Comparison of ENCODE assay signal across 9 mouse cellular contexts in the genomic region with DNA sequence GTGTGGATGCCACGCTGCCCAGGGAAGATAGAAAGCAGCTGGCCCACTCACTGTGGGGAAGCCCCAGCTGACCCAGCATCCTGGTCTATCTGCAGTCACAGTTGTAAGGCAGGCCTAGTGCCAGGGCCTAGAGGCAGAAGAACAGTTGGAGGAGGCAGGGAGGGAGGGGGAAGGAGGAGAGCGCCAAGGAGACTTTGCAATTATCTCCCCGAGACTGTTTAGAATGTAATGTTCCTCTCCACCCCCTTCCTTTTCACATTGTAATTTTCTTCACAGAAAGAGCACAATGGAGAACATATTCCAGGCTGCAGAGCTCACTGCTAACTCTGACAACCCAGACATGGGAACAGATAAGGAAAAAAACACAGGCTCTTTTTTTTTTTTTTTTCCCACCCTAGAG.
DNase-seq lines count a peak whose midpoint lies in the region; ATAC-seq and TF ChIP-seq lines count a peak whose summit lies in the region.
"Had no signal": no experiment of that assay in that cellular context is flagged by ENCODE, and none has a peak within 500 bp of the region (broad histone marks: within the 10 kb centered on the region; RNA-seq: fewer than 3 reads in every experiment).

No protein-coding gene starts in this region.

- no peaks in the 10 kb centered on the region for H3K36me3 ChIP-seq in embryonic facial prominence, embryonic 10.5 days (replicated peaks)
- no peaks in the 10 kb centered on the region for H3K36me3 ChIP-seq in heart, embryonic 16.5 days (ENCODE audit: control insufficient read depth, insufficient read depth)
- H3K36me3 ChIP-seq in myocyte (ENCODE audit: control insufficient read depth, insufficient read depth) = no peaks in the 10 kb centered on the region
- no peaks in the 10 kb centered on the region for H3K36me3 ChIP-seq in limb, embryonic 10.5 days
- H3K36me3 ChIP-seq in kidney, embryonic 15.5 days = no peaks in the 10 kb centered on the region
- H3K36me3 ChIP-seq: stomach, embryonic 15.5 days had no signal

- H3K4me2 ChIP-seq in heart, embryonic 16.5 days (ENCODE audit: low read depth, low read length) = no peak overlapping the region
- no peak overlapping the region for H3K4me2 ChIP-seq in myocyte (ENCODE audit: low read depth)
- no peak overlapping the region for H3K4me2 ChIP-seq in kidney, embryonic 15.5 days
- H3K4me2 ChIP-seq: stomach, embryonic 15.5 days had no signal

- peaks cover 10% of the 10 kb centered on the region for H3K4me1 ChIP-seq in embryonic facial prominence, embryonic 10.5 days
- H3K4me1 ChIP-seq in heart, embryonic 16.5 days (ENCODE audit: control insufficient read depth, insufficient read depth, low read length) = no peaks in the 10 kb centered on the region
- H3K4me1 ChIP-seq in limb, embryonic 10.5 days = peaks cover 7% of the 10 kb centered on the region
- H3K4me1 ChIP-seq in kidney, embryonic 15.5 days = 0 out of 2 replicates have a peak, but pooled peaks cover 2% of the 10 kb centered on the region
- H3K4me1 ChIP-seq: stomach, embryonic 15.5 days had no signal

- no peaks in the 10 kb centered on the region for H3K79me2 ChIP-seq in myocyte (ENCODE audit: control insufficient read depth, insufficient read depth)

- TF ChIP-seq POLR2A in myocyte (IDR thresholded peaks at IDR 0.05; ENCODE audit: insufficient read length, low read depth) = no peak

- intact Hi-C loops in gastrocnemius, adult 2 months (cut with DNase I) = no loop called here

- no peak for TF ChIP-seq CTCF in gastrocnemius, adult 2 months (IDR thresholded peaks at IDR 0.05)

- H3K4me3 ChIP-seq in gastrocnemius, adult 2 months = no peak overlapping the region
- H3K4me3 ChIP-seq in embryonic facial prominence, embryonic 10.5 days = no peak overlapping the region
- no peak overlapping the region for H3K4me3 ChIP-seq in heart, embryonic 16.5 days (ENCODE audit: low read length)
- no peak overlapping the region for H3K4me3 ChIP-seq in myocyte
- no peak overlapping the region for H3K4me3 ChIP-seq in limb, embryonic 10.5 days
- no peak overlapping the region for H3K4me3 ChIP-seq in kidney, embryonic 15.5 days (replicated peaks)
- H3K4me3 ChIP-seq: stomach, embryonic 15.5 days had no signal

- no peak overlapping the region for H3K27ac ChIP-seq in gastrocnemius, adult 2 months
- peak overlapping the region; percentile 24; the same call in 1 of the 2 replicates for H3K27ac ChIP-seq in embryonic facial prominence, embryonic 10.5 days (replicated peaks)
- H3K27ac ChIP-seq in heart, embryonic 16.5 days (ENCODE audit: low read length) = no peak overlapping the region
- H3K27ac ChIP-seq in limb, embryonic 10.5 days = no peak overlapping the region
- no peak overlapping the region for H3K27ac ChIP-seq in kidney, embryonic 15.5 days
- H3K27ac ChIP-seq: stomach, embryonic 15.5 days had no signal

- peaks cover 1% of the 10 kb centered on the region; the same call in 1 of the 2 replicates for H3K27me3 ChIP-seq in embryonic facial prominence, embryonic 10.5 days (replicated peaks; ENCODE audit: low read depth, poor library complexity, severe bottlenecking)
- H3K27me3 ChIP-seq in heart, embryonic 16.5 days (ENCODE audit: control insufficient read depth, insufficient read depth, low read length) = no peaks in the 10 kb centered on the region
- no peaks in the 10 kb centered on the region for H3K27me3 ChIP-seq in myocyte (ENCODE audit: control insufficient read depth, insufficient read depth, insufficient read length)
- H3K27me3 ChIP-seq in limb, embryonic 10.5 days (ENCODE audit: low read depth, poor library complexity, severe bottlenecking) = no peaks in the 10 kb centered on the region
- H3K27me3 ChIP-seq in kidney, embryonic 15.5 days = no peaks in the 10 kb centered on the region
- H3K27me3 ChIP-seq: stomach, embryonic 15.5 days had no signal

- ATAC-seq in heart, embryonic 16.5 days (replicated peaks; ENCODE audit: extremely low read depth, insufficient read depth, low FRiP score) = peak; percentile 60
- ATAC-seq in kidney, embryonic 15.5 days (replicated peaks; ENCODE audit: low FRiP score) = no peak

- 29% methylated on average over 3 of the region's 3 CpGs for WGBS in embryonic facial prominence, embryonic 10.5 days
- WGBS in heart, embryonic 16.5 days = 38% methylated on average over 3 of the region's 3 CpGs
- WGBS in limb, embryonic 10.5 days = 50% methylated on average over 3 of the region's 3 CpGs
- WGBS in kidney, embryonic 15.5 days = 42% methylated on average over 3 of the region's 3 CpGs

- no peaks in the 10 kb centered on the region for H3K9me3 ChIP-seq in embryonic facial prominence, embryonic 10.5 days
- H3K9me3 ChIP-seq in heart, embryonic 16.5 days (replicated peaks; ENCODE audit: control insufficient read depth, low read length) = no peaks in the 10 kb centered on the region
- no peaks in the 10 kb centered on the region for H3K9me3 ChIP-seq in limb, embryonic 10.5 days (replicated peaks)
- H3K9me3 ChIP-seq in kidney, embryonic 15.5 days (replicated peaks) = no peaks in the 10 kb centered on the region
- H3K9me3 ChIP-seq: stomach, embryonic 15.5 days had no signal

- DNase-seq in gastrocnemius, adult 2 months = peak; percentile 35
- no peak for DNase-seq in gastrocnemius, adult 8-10 months (ENCODE audit: low spot score in 2 of 2)
- DNase-seq in embryonic facial prominence, embryonic 10.5 days (ENCODE audit: low spot score) = no peak
- peak; percentile 72 for DNase-seq in left cerebral cortex, adult 11 months (ENCODE audit: low spot score)
- DNase-seq in limb, embryonic 10.5 days (ENCODE audit: low spot score) = no peak

- no peak overlapping the region for H3K9ac ChIP-seq in heart, embryonic 16.5 days (ENCODE audit: low read length)
- no peak overlapping the region for H3K9ac ChIP-seq in kidney, embryonic 15.5 days
- H3K9ac ChIP-seq: stomach, embryonic 15.5 days had no signal

- no peak overlapping the region for H3ac ChIP-seq in myocyte (ENCODE audit: control insufficient read depth, insufficient read length)

TF ChIP-seq in myocyte, 11 proteins besides CTCF, POLR2A, EP300 and RAD21:
- TF ChIP-seq MYOG (IDR thresholded peaks at IDR 0.05; ENCODE audit: control insufficient read depth in 1 of 3, insufficient read depth in 1 of 3, insufficient read length in 2 of 3, low read depth in 2 of 3) = peak; percentile 45 to 83 (median 53)
- no peak for TF ChIP-seq REST (IDR thresholded peaks at IDR 0.05; ENCODE audit: insufficient read depth, insufficient read length)
- no peak for TF ChIP-seq CEBPB (IDR thresholded peaks at IDR 0.05; ENCODE audit: insufficient read depth, poor library complexity, severe bottlenecking)
- no peak for TF ChIP-seq POLR2AphosphoS2 (IDR thresholded peaks at IDR 0.05; ENCODE audit: insufficient read length, low read depth)
- TF ChIP-seq MAX (IDR thresholded peaks at IDR 0.05; ENCODE audit: low read depth) = no peak
- TF ChIP-seq MYOD1 (IDR thresholded peaks at IDR 0.05; ENCODE audit: control insufficient read depth in 1 of 3, insufficient read length in 2 of 3, low read depth in 2 of 3) = peak in 2 of 3 experiments; percentile 52 to 71
- no peak for TF ChIP-seq USF1 (IDR thresholded peaks at IDR 0.05; ENCODE audit: low read depth)
- no peak for TF ChIP-seq TCF3 (IDR thresholded peaks at IDR 0.05; ENCODE audit: insufficient read length, low read depth)
- TF ChIP-seq TCF12 (IDR thresholded peaks at IDR 0.05; ENCODE audit: insufficient read depth, poor library complexity, severe bottlenecking) = peak; percentile 4
- no peak for TF ChIP-seq SRF (IDR thresholded peaks at IDR 0.05; ENCODE audit: control insufficient read depth, insufficient read length, low read depth)
- no peak for TF ChIP-seq E2F4 (IDR thresholded peaks at IDR 0.05; ENCODE audit: insufficient read depth)

Comparison
In these comparisons a context has a peak if more than half of its experiments do, and no peak if none do; other contexts are left out.
1. DNase-seq: peak in gastrocnemius, adult 2 months (single experiment) and left cerebral cortex, adult 11 months (single experiment); none in gastrocnemius, adult 8-10 months (0 of 2), embryonic facial prominence, embryonic 10.5 days (single experiment) and limb, embryonic 10.5 days (single experiment).